Mouse (Mus musculus) C2C12 (cell line): Measurements from ENCODE around the gene Olfr186.

Experiments used
- CEBPB ChIP-seq: IDR thresholded peaks from one replicate; pipeline ENCODE4 v1.6.1; 2011; ENCODE audit warnings: low read depth, mild to moderate bottlenecking, control low read depth, moderate library complexity
- CTCF ChIP-seq: IDR thresholded peaks from one replicate; pipeline ENCODE4 v1.5.1; 2011; ENCODE audit not compliant: control insufficient read depth, insufficient read depth, insufficient read length
- FOSL1 ChIP-seq: IDR thresholded peaks from one replicate; pipeline ENCODE4 v1.8.0; 2011; ENCODE audit warnings: mild to moderate bottlenecking, low read length; ENCODE audit not compliant: poor library complexity, insufficient read depth, severe bottlenecking
- MAX ChIP-seq: IDR thresholded peaks from one replicate; pipeline ENCODE4 v1.6.1; 2011; ENCODE audit warnings: mild to moderate bottlenecking, control low read depth
- MYOD1 ChIP-seq: IDR thresholded peaks from one replicate; pipeline ENCODE4 v1.6.1; 2011; ENCODE audit warnings: low read depth; ENCODE audit not compliant: control insufficient read depth, insufficient read length
- MYOG ChIP-seq: IDR thresholded peaks from one replicate; pipeline ENCODE4 v1.6.1; 2011; ENCODE audit not compliant: control insufficient read depth, insufficient read length; ENCODE audit errors: extremely low read depth
- USF1 ChIP-seq: IDR thresholded peaks from one replicate; pipeline ENCODE4 v1.6.1; 2011; ENCODE audit warnings: low read depth, mild to moderate bottlenecking, control low read depth, moderate library complexity

GRCm38 (mm10) chr16:59048860-59049259 lies 18.8 kb upstream of the Olfr186 start:
- TF ChIP-seq CTCF (no peak), USF1 (no peak), MYOD1 (no peak), FOSL1 (no peak), CEBPB (no peak), MAX (no peak), MYOG (no peak)
